Mouse (Mus musculus): Measurements from ENCODE around the gene Aqp8. TPM values are rescaled to one million over a fixed set of nuclear protein-coding genes. Genes with fewer than 3 reads are reported as not detected.

Aqp8 gene
- total and polyA plus RNA-seq, 2 experiments from 2014 or later: 0.33 TPM; not detected in 1

DNA sequence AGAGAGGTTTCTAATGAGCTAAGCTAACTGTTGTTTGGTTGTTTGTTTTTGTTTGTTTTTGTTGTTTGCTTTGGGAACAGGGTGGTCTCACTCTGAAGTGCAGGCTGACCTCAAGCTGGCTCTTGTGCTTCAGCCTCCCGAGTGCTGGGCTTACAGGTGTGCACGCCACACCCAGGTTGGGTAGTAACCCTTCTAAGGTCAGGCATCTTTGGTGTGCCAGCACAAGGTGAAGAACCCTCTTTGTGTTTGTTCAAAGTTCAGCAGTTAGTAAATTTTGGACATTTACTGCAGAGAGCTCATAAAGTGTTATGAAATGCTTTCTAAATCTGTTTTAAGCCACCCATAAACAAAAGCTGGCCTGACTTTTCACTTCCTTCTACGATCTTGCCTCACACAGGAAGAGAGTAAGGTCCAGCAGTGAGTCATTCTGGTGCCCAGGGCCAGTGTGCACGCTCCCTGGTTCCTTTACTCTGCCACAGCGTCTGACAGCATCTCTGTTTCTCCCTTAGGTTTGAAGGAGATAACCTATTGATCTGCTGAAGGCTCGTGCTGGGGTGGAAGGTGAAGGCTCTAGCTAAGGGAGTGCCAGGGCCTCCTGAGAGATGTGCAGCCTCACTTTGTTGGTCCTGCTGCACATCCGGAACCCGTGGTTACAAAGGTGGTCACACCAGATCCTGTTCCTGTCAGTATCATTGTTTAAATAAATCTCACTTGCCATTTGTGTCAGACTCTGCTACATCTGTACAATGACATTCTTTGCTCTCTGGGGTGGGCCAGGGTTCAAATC is 32.3 kb upstream of the Aqp8 start:
- no peaks in the 10 kb centered on the region for H3K4me1 ChIP-seq (ENCODE audit: insufficient read depth, low read length)
- H3K4me3 ChIP-seq (ENCODE audit: low read length): no peak overlapping the region
- WGBS: 84% methylated on average over 8 of the region's 8 CpGs
- TF ChIP-seq CTCF (IDR thresholded peaks at IDR 0.05; ENCODE audit: low read depth): no peak
- no peak for DNase-seq (ENCODE audit: low spot score)
- no peaks in the 10 kb centered on the region for H3K27me3 ChIP-seq (ENCODE audit: insufficient read depth, low read length)
- no peak for ATAC-seq
- no peak overlapping the region for H3K4me2 ChIP-seq (ENCODE audit: low read depth, low read length)
- no peak overlapping the region for H3K9ac ChIP-seq (replicated peaks; ENCODE audit: low read length)
- peaks cover 20% of the 10 kb centered on the region; the same call in 1 of the 2 replicates for H3K36me3 ChIP-seq (ENCODE audit: insufficient read depth, low read length)
- no peaks in the 10 kb centered on the region for H3K9me3 ChIP-seq (ENCODE audit: low read length)
- H3K27ac ChIP-seq: no peak overlapping the region

GRCm38 (mm10) chr7:123430411-123430705 is 31.7 kb upstream of the Aqp8 start:
- H3K4me2 ChIP-seq (ENCODE audit: low read depth, low read length): no peak overlapping the region
- H3K4me3 ChIP-seq (ENCODE audit: low read length): no peak overlapping the region
- no peak overlapping the region for H3K27ac ChIP-seq
- H3K9ac ChIP-seq (replicated peaks; ENCODE audit: low read length): no peak overlapping the region
- no peaks in the 10 kb centered on the region for H3K4me1 ChIP-seq (ENCODE audit: insufficient read depth, low read length)
- ATAC-seq (no peak), DNase-seq (ENCODE audit: low spot score) (no peak)
- H3K9me3 ChIP-seq (ENCODE audit: low read length): no peaks in the 10 kb centered on the region
- H3K27me3 ChIP-seq (ENCODE audit: insufficient read depth, low read length): no peaks in the 10 kb centered on the region
- no peak for TF ChIP-seq CTCF (IDR thresholded peaks at IDR 0.05; ENCODE audit: low read depth)
- peaks cover 17% of the 10 kb centered on the region; the same call in 1 of the 2 replicates for H3K36me3 ChIP-seq (ENCODE audit: insufficient read depth, low read length)
- 75% methylated on average over 4 of the region's 4 CpGs for WGBS

DNA sequence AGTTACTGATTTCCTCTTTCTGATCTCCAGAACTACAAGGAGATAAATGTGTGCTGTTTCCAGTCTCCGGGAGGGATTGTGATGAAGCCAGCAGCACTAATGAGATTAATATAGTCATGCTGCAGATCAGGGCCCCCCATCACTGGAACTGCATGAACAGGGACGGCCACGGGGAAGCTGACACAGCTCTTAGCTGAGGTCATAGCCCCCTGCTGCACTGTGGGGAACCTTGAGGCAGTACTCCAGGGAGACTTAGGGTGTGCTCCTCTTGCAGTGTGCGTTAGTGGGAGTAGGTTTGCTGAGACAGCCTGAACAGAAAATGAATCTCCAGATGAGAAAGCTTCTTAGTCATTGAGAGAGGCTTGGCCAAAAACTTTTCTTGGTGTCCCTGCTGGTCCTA is 30.9 kb upstream of the Aqp8 start:
- no peak for TF ChIP-seq CTCF (IDR thresholded peaks at IDR 0.05; ENCODE audit: low read depth)

DNA sequence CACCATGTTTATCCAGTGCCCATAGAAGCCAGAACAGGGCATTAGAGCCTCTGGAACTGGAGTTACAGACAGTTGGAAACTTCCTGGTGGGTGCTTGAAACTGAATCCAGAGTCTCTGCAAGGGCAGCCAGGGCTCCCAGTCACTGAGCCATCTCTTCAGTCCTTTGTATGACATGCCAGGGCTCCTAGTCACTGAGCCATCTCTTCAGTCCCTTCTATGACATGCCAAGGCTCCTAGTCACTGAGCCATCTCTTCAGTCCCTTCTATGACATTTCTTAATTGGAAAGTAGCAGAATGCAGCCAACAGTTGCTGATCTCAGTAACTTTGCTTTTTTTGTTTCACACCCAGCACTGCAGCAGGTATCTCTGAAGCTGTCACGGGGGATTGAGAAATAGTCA is 20.0 kb upstream of the Aqp8 start:
- Histone ChIP-seq H3K4me1 (ENCODE audit: insufficient read depth, low read length) (no peaks in the 10 kb centered on the region), H3K27me3 (ENCODE audit: insufficient read depth, low read length) (no peaks in the 10 kb centered on the region), H3K4me2 (ENCODE audit: low read depth, low read length) (no peak overlapping the region), H3K4me3 (ENCODE audit: low read length) (no peak overlapping the region), H3K9me3 (ENCODE audit: low read length) (no peaks in the 10 kb centered on the region), H3K27ac (no peak overlapping the region), H3K9ac (replicated peaks; ENCODE audit: low read length) (no peak overlapping the region), H3K36me3 (ENCODE audit: insufficient read depth, low read length) (no peaks in the 10 kb centered on the region)
- no peak for ATAC-seq
- TF ChIP-seq CTCF (IDR thresholded peaks at IDR 0.05; ENCODE audit: low read depth): no peak
- WGBS: 74% methylated on average over 1 of the region's 1 CpGs
- no peak for DNase-seq (ENCODE audit: low spot score)

More for the DNA sequence above, 30.9 kb upstream of the Aqp8 start:
- Histone ChIP-seq H3K27ac (no peak overlapping the region), H3K36me3 (ENCODE audit: insufficient read depth, low read length) (peaks cover 17% of the 10 kb centered on the region; the same call in 1 of the 2 replicates), H3K9me3 (ENCODE audit: low read length) (no peaks in the 10 kb centered on the region), H3K4me2 (ENCODE audit: low read depth, low read length) (no peak overlapping the region), H3K4me1 (ENCODE audit: insufficient read depth, low read length) (no peaks in the 10 kb centered on the region), H3K9ac (replicated peaks; ENCODE audit: low read length) (no peak overlapping the region), H3K4me3 (ENCODE audit: low read length) (no peak overlapping the region), H3K27me3 (ENCODE audit: insufficient read depth, low read length) (no peaks in the 10 kb centered on the region)
- ATAC-seq: no peak
- no peak for DNase-seq (ENCODE audit: low spot score)
- 66% methylated on average over 4 of the region's 4 CpGs for WGBS

DNA sequence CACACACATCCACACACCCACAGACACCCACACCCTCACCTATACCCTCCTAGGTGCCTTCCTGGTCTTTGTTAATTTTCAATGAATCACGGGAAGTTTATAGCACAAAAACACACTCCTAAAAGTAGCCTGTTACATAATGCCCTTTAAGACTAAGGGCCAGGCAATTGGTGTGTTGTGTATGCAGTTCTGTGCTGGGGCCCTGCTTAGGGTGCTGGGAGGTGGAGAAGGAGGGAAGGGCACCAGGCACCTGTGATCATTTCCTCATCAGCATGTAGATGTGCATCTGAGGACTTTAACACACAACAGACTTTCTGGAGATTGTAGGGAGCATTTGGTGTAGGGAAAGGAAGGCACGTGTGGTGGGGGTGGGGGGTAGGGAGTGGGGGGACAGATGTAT is 13.3 kb upstream of the Aqp8 start:
- 96% methylated on average over 2 of the region's 2 CpGs for WGBS
- Histone ChIP-seq H3K9me3 (ENCODE audit: low read length) (no peaks in the 10 kb centered on the region), H3K4me2 (ENCODE audit: low read depth, low read length) (no peak overlapping the region), H3K36me3 (ENCODE audit: insufficient read depth, low read length) (no peaks in the 10 kb centered on the region), H3K4me1 (ENCODE audit: insufficient read depth, low read length) (no peaks in the 10 kb centered on the region), H3K9ac (replicated peaks; ENCODE audit: low read length) (no peak overlapping the region), H3K27ac (no peak overlapping the region), H3K4me3 (ENCODE audit: low read length) (no peak overlapping the region), H3K27me3 (ENCODE audit: insufficient read depth, low read length) (no peaks in the 10 kb centered on the region)
- TF ChIP-seq CTCF (IDR thresholded peaks at IDR 0.05; ENCODE audit: low read depth): no peak
- no peak for DNase-seq (ENCODE audit: low spot score)
- ATAC-seq: no peak

DNA sequence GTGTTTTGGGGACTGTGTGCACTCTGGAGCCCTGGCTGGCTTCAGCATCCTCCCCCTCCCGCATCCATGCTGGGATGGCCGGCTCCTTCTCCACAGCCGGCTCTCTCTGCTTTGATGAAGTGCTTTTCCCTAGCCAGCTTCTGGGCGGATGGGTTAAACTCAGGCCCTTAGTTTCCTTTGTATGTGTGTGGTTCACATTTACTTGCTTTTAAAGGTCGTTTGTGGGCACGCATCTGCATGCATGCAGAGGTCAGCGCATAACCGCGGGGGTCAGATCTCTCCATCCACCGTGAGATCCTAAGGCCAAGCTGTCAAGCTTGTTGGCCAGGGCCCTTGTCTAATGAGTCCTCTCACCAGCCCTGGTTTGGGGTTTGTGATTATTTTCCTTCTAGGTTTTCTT is 12.4 kb upstream of the Aqp8 start:
- Histone ChIP-seq H3K4me2 (ENCODE audit: low read depth, low read length) (no peak overlapping the region), H3K27me3 (ENCODE audit: insufficient read depth, low read length) (no peaks in the 10 kb centered on the region), H3K4me1 (ENCODE audit: insufficient read depth, low read length) (no peaks in the 10 kb centered on the region), H3K27ac (no peak overlapping the region), H3K9me3 (ENCODE audit: low read length) (no peaks in the 10 kb centered on the region), H3K4me3 (ENCODE audit: low read length) (no peak overlapping the region), H3K9ac (replicated peaks; ENCODE audit: low read length) (no peak overlapping the region), H3K36me3 (ENCODE audit: insufficient read depth, low read length) (no peaks in the 10 kb centered on the region)
- DNase-seq (ENCODE audit: low spot score) (no peak), ATAC-seq (no peak)
- TF ChIP-seq CTCF (IDR thresholded peaks at IDR 0.05; ENCODE audit: low read depth): no peak
- WGBS: 57% methylated on average over 10 of the region's 10 CpGs

DNA sequence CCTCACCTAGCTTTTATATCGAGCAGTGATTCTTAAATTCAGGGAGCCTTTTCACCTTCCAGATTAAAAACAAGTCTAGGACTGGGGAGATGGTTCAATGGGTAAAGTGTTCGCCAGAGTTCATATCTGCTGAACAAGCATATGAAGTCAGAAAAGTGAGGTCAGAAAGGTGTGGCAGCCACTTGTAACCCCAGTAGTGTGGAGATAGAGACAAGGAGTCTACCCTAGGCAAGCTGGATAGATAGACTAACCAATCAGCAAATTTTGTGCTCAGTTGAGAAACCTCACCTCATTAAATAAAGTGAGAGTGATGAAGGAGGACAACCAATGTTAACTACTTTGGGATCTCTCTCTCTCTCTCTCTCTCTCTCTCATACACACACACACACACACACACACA is 11.6 kb upstream of the Aqp8 start:
- no peaks in the 10 kb centered on the region for H3K36me3 ChIP-seq (ENCODE audit: insufficient read depth, low read length)
- no peaks in the 10 kb centered on the region for H3K9me3 ChIP-seq (ENCODE audit: low read length)
- no peaks in the 10 kb centered on the region for H3K27me3 ChIP-seq (ENCODE audit: insufficient read depth, low read length)
- H3K4me3 ChIP-seq (ENCODE audit: low read length): no peak overlapping the region
- H3K27ac ChIP-seq: no peak overlapping the region
- no peak for ATAC-seq
- H3K4me2 ChIP-seq (ENCODE audit: low read depth, low read length): no peak overlapping the region
- H3K9ac ChIP-seq (replicated peaks; ENCODE audit: low read length): no peak overlapping the region
- TF ChIP-seq CTCF (IDR thresholded peaks at IDR 0.05; ENCODE audit: low read depth): no peak
- H3K4me1 ChIP-seq (ENCODE audit: insufficient read depth, low read length): no peaks in the 10 kb centered on the region
- WGBS: 90% methylated on average over 2 of the region's 2 CpGs
- no peak for DNase-seq (ENCODE audit: low spot score)
